Mouse (Mus musculus): ENCODE measurements at regions not wholly inside any gene's neighbourhood (a gene's known extent, or its start where the extent isn't known, plus 50 kb on each side); places are given as distances from the start of the nearest gene placed in this dataset.

DNA sequence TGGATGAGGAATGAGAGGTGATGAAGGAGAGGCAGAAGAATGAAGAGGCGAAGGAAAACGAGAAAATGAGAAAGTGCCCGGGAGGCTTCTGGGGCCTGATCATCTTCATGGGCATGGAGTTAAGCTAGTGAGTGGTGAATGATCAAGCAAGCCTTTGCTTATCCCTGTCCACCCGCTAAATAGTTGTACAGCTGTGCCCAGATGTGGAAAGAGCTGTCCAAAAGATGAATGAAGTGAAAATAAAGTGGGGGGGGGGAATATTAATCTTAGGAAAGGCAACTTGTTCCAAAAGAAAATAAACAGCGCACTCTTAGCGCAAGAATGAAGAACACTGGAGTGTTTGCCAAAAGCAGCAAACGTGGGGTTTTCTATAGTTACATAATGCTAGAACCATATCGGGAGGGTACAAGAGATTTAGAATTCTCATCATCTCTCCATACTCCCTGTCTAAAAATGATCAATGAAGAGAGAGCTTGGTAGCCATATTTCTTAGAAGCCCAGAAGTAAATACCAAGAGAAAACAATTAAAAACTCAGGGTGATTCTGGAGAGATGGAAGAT is 188.5 kb downstream of the Utp18 start:
- WGBS = 43% methylated on average over 8 of the region's 8 CpGs
- no peak for TF ChIP-seq CTCF (IDR thresholded peaks at IDR 0.05)
- TF ChIP-seq EP300 (IDR thresholded peaks at IDR 0.05) = no peak
- Histone ChIP-seq H3K27me3 (replicated peaks; ENCODE audit: insufficient read depth, low read length) (no peaks in the 10 kb centered on the region), H3K4me2 (replicated peaks; ENCODE audit: low read depth, low read length) (no peak overlapping the region), H3K4me1 (ENCODE audit: insufficient read depth, low read depth, low read length) (no peaks in the 10 kb centered on the region), H3K27ac (ENCODE audit: low read length) (no peak overlapping the region), H3K9me3 (ENCODE audit: low read length) (no peaks in the 10 kb centered on the region), H3K4me3 (ENCODE audit: low read depth, low read length) (no peak overlapping the region), H3K36me3 (ENCODE audit: insufficient read depth, low read length) (no peaks in the 10 kb centered on the region), H3K9ac (replicated peaks; ENCODE audit: low read depth) (no peak overlapping the region)
- DNase-seq (ENCODE audit: low spot score) = peak; percentile 51
- ATAC-seq = peak; percentile 62

- no peaks in the 10 kb centered on the region for H3K27me3 ChIP-seq (replicated peaks; ENCODE audit: insufficient read depth, low read length)
- H3K4me3 ChIP-seq (ENCODE audit: low read depth, low read length) = no peak overlapping the region
- H3K36me3 ChIP-seq (ENCODE audit: insufficient read depth, low read length) = no peaks in the 10 kb centered on the region
- no peaks in the 10 kb centered on the region for H3K9me3 ChIP-seq (ENCODE audit: low read length)
- no peak overlapping the region for H3K9ac ChIP-seq (replicated peaks; ENCODE audit: low read depth)
- no peak overlapping the region for H3K4me2 ChIP-seq (replicated peaks; ENCODE audit: low read depth, low read length)
- H3K4me1 ChIP-seq (ENCODE audit: insufficient read depth, low read depth, low read length) = no peaks in the 10 kb centered on the region
- WGBS = 63% methylated on average over 12 of the region's 12 CpGs
- ATAC-seq = no peak
- H3K27ac ChIP-seq (ENCODE audit: low read length) = no peak overlapping the region
- no peak for DNase-seq (ENCODE audit: low spot score)
- no peak for TF ChIP-seq EP300 (IDR thresholded peaks at IDR 0.05)
- TF ChIP-seq CTCF (IDR thresholded peaks at IDR 0.05) = no peak
Measured at GRCm38 (mm10) chr11:93696096-93696890, 189.3 kb downstream of the Utp18 start.

DNA sequence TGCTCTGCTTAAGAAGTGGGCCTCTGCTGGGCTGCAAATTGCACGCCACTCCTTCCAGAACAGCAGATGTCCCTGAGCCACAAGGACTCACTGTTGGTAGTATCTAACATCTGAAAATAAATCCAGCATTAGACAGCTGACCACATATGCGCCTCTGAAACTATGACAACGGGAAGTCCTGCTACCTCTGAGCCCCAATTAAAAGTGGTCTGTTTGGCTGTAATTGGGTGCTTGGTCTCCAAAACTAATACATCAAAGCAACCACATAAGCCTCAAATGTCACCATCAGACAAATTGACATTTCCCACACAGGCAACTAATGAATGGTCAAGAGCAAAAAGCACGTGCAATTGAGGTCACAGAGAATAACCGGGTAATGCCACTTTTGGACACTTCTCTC is 201.9 kb downstream of the Utp18 start:
- H3K9ac ChIP-seq (replicated peaks; ENCODE audit: low read depth) = no peak overlapping the region
- no peaks in the 10 kb centered on the region for H3K4me1 ChIP-seq (ENCODE audit: insufficient read depth, low read depth, low read length)
- no peaks in the 10 kb centered on the region for H3K9me3 ChIP-seq (ENCODE audit: low read length)
- no peak overlapping the region for H3K27ac ChIP-seq (ENCODE audit: low read length)
- H3K36me3 ChIP-seq (ENCODE audit: insufficient read depth, low read length) = no peaks in the 10 kb centered on the region
- TF ChIP-seq CTCF (IDR thresholded peaks at IDR 0.05) (no peak), EP300 (IDR thresholded peaks at IDR 0.05) (no peak)
- 73% methylated on average over 5 of the region's 5 CpGs for WGBS
- no peaks in the 10 kb centered on the region for H3K27me3 ChIP-seq (replicated peaks; ENCODE audit: insufficient read depth, low read length)
- DNase-seq (ENCODE audit: low spot score) = no peak
- H3K4me3 ChIP-seq (ENCODE audit: low read depth, low read length) = no peak overlapping the region
- ATAC-seq = no peak
- H3K4me2 ChIP-seq (replicated peaks; ENCODE audit: low read depth, low read length) = no peak overlapping the region

- no peak overlapping the region for H3K4me3 ChIP-seq (ENCODE audit: low read depth, low read length)
- H3K4me1 ChIP-seq (ENCODE audit: insufficient read depth, low read depth, low read length) = no peaks in the 10 kb centered on the region
- no peaks in the 10 kb centered on the region for H3K27me3 ChIP-seq (replicated peaks; ENCODE audit: insufficient read depth, low read length)
- H3K4me2 ChIP-seq (replicated peaks; ENCODE audit: low read depth, low read length) = no peak overlapping the region
- H3K9ac ChIP-seq (replicated peaks; ENCODE audit: low read depth) = no peak overlapping the region
- no peak overlapping the region for H3K27ac ChIP-seq (ENCODE audit: low read length)
- 83% methylated on average over 5 of the region's 5 CpGs for WGBS
- no peaks in the 10 kb centered on the region for H3K9me3 ChIP-seq (ENCODE audit: low read length)
- DNase-seq (ENCODE audit: low spot score) (no peak), ATAC-seq (no peak)
- no peak for TF ChIP-seq CTCF (IDR thresholded peaks at IDR 0.05)
- TF ChIP-seq EP300 (IDR thresholded peaks at IDR 0.05) = no peak
- no peaks in the 10 kb centered on the region for H3K36me3 ChIP-seq (ENCODE audit: insufficient read depth, low read length)
Measured at GRCm38 (mm10) chr11:93676299-93676698, 209.3 kb downstream of the Utp18 start.

GRCm38 (mm10) chr11:93672025-93672424 is 213.5 kb downstream of the Utp18 start:
- Histone ChIP-seq H3K9ac (replicated peaks; ENCODE audit: low read depth) (no peak overlapping the region), H3K27me3 (replicated peaks; ENCODE audit: insufficient read depth, low read length) (no peaks in the 10 kb centered on the region), H3K9me3 (ENCODE audit: low read length) (no peaks in the 10 kb centered on the region), H3K27ac (ENCODE audit: low read length) (no peak overlapping the region), H3K4me2 (replicated peaks; ENCODE audit: low read depth, low read length) (no peak overlapping the region), H3K4me1 (ENCODE audit: insufficient read depth, low read depth, low read length) (no peaks in the 10 kb centered on the region), H3K4me3 (ENCODE audit: low read depth, low read length) (no peak overlapping the region), H3K36me3 (ENCODE audit: insufficient read depth, low read length) (no peaks in the 10 kb centered on the region)
- ATAC-seq = no peak
- no peak for DNase-seq (ENCODE audit: low spot score)
- TF ChIP-seq CTCF (IDR thresholded peaks at IDR 0.05) = no peak
- no peak for TF ChIP-seq EP300 (IDR thresholded peaks at IDR 0.05)
- 50% methylated on average over 3 of the region's 3 CpGs for WGBS

- H3K4me1 ChIP-seq (ENCODE audit: insufficient read depth, low read depth, low read length) = no peaks in the 10 kb centered on the region
- ATAC-seq = no peak
- H3K9me3 ChIP-seq (ENCODE audit: low read length) = no peaks in the 10 kb centered on the region
- H3K4me2 ChIP-seq (replicated peaks; ENCODE audit: low read depth, low read length) = no peak overlapping the region
- no peak overlapping the region for H3K9ac ChIP-seq (replicated peaks; ENCODE audit: low read depth)
- no peak overlapping the region for H3K27ac ChIP-seq (ENCODE audit: low read length)
- no peak for DNase-seq (ENCODE audit: low spot score)
- no peak overlapping the region for H3K4me3 ChIP-seq (ENCODE audit: low read depth, low read length)
- no peaks in the 10 kb centered on the region for H3K27me3 ChIP-seq (replicated peaks; ENCODE audit: insufficient read depth, low read length)
- TF ChIP-seq CTCF (IDR thresholded peaks at IDR 0.05) = no peak
- TF ChIP-seq EP300 (IDR thresholded peaks at IDR 0.05) = no peak
- WGBS = 42% methylated on average over 2 of the region's 2 CpGs
- no peaks in the 10 kb centered on the region for H3K36me3 ChIP-seq (ENCODE audit: insufficient read depth, low read length)
Measured at GRCm38 (mm10) chr11:93661657-93662056, 223.9 kb downstream of the Utp18 start.
